Mouse (Mus musculus) liver, postnatal 0 days (tissue): Measurements from ENCODE around the gene Myoc.
"Not testable (repeated sequence)": the region's sequence is repeated elsewhere in the genome, so short reads cannot be mapped to it uniquely, and the experiment has no call there.

Experiments used
- CTCF ChIP-seq: sonication (generic); IDR thresholded peaks from 2 replicates; pipeline ENCODE4 v1.5.1; 2016; ENCODE audit warnings: antibody characterized with exemption, low read depth
- EP300 ChIP-seq: IDR thresholded peaks from 2 replicates; pipeline ENCODE4 v1.6.1; 2016; ENCODE audit warnings: antibody characterized with exemption, low read depth, mild to moderate bottlenecking

GRCm38 (mm10) chr1:162627821-162628220, 11.1 kb upstream of the Myoc start:
- TF ChIP-seq CTCF, EP300: not testable (repeated sequence)
